Mouse (Mus musculus): ENCODE data around the gene Cpn2. TPM values are rescaled to one million over a fixed set of nuclear protein-coding genes. Genes with fewer than 3 reads are reported as not detected.
A peak's percentile ranks its signal among the peaks of the same experiment; 100 is the strongest.

Cpn2 gene
- polyA plus RNA-seq, 1 experiment from 2014 or later = not detected

DNA sequence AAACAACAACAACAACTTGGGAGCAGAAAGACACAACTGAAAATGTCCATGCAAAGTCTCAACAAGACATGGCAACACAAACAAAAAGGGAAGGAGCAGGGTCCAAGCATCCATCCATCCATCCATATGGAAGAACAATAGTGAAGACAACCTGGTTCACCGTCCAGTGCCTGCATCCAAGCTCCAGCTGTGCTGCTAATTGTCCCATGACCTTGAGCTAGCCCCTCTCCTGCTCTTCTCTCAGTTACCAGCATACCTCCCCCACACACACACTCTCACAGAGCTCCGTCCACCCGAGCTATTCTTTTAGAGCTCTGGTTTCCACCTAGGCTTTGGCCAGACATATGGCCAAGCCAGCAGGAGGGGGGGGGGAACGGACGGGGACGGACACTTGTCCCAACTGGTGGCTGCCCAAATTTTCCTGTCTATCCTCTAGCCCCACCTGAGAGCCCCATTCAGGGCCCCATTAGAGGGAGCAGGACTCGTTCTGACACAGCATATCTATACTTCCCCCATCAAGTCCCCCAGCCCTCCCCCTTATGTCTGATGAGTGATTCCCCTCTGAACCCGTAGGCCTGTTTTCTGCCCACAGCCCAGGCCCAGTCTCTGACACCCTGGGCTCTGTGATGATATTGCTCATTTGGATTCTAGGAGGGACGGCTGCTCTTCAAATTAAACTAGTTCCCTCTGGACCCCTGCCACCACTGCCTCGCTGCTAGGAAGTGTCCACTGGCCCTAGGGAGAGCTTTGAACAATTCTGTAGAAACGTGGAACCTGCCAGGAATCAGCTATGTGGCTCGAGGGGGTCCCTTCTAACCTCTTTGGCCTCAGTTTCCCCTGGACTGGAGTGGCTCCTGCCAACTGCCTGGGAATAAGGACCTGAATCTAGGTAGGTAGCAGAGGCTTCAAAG, 32.4 kb downstream of the Cpn2 start:
- no peaks in the 10 kb centered on the region for H3K36me3 ChIP-seq (ENCODE audit: control insufficient read depth, insufficient read depth)
- no peak overlapping the region for H3K27ac ChIP-seq (ENCODE audit: low read length)
- peaks cover 23% of the 10 kb centered on the region for H3K4me1 ChIP-seq (replicated peaks; ENCODE audit: control insufficient read depth, insufficient read depth, low read length)
- WGBS = 57% methylated on average over 12 of the region's 12 CpGs
- H3K27me3 ChIP-seq (replicated peaks; ENCODE audit: control insufficient read depth, insufficient read depth, low read length) = peaks cover 5% of the 10 kb centered on the region; the same call in 1 of the 2 replicates
- H3K4me3 ChIP-seq (replicated peaks; ENCODE audit: low read length) = no peak overlapping the region
- no peak for ATAC-seq
- no peaks in the 10 kb centered on the region for H3K9me3 ChIP-seq (ENCODE audit: control insufficient read depth, low read length)
- H3K4me2 ChIP-seq (ENCODE audit: low read length) = no peak overlapping the region
- no peak overlapping the region for H3K9ac ChIP-seq (replicated peaks; ENCODE audit: low read depth, low read length)

DNA sequence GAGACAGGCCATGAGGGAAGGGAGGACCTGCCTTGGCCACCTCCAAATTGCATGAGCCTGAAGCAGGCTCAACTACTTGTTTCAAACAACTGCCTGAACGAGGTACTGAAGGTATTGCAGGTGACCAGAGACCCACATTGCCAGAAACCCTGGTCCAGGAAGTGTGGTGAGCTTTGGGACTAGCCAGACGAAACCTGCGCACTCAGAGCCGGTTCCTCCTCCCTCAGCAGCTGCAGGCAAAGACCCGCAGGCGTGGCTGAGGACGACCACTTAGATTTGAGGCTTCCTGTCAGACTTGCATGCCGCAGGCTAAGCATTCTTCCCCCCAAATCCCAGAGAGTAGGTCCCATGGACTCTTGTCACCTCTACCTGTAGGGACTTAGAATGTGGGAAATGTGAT, 33.2 kb downstream of the Cpn2 start:
- Histone ChIP-seq H3K4me3 (replicated peaks; ENCODE audit: low read length) (no peak overlapping the region), H3K4me2 (ENCODE audit: low read length) (no peak overlapping the region), H3K9ac (replicated peaks; ENCODE audit: low read depth, low read length) (no peak overlapping the region), H3K27ac (ENCODE audit: low read length) (no peak overlapping the region), H3K9me3 (ENCODE audit: control insufficient read depth, low read length) (no peaks in the 10 kb centered on the region), H3K4me1 (replicated peaks; ENCODE audit: control insufficient read depth, insufficient read depth, low read length) (peaks cover 23% of the 10 kb centered on the region), H3K27me3 (replicated peaks; ENCODE audit: control insufficient read depth, insufficient read depth, low read length) (peaks cover 5% of the 10 kb centered on the region; the same call in 1 of the 2 replicates), H3K36me3 (ENCODE audit: control insufficient read depth, insufficient read depth) (no peaks in the 10 kb centered on the region)
- 50% methylated on average over 8 of the region's 8 CpGs for WGBS
- ATAC-seq = no peak

DNA sequence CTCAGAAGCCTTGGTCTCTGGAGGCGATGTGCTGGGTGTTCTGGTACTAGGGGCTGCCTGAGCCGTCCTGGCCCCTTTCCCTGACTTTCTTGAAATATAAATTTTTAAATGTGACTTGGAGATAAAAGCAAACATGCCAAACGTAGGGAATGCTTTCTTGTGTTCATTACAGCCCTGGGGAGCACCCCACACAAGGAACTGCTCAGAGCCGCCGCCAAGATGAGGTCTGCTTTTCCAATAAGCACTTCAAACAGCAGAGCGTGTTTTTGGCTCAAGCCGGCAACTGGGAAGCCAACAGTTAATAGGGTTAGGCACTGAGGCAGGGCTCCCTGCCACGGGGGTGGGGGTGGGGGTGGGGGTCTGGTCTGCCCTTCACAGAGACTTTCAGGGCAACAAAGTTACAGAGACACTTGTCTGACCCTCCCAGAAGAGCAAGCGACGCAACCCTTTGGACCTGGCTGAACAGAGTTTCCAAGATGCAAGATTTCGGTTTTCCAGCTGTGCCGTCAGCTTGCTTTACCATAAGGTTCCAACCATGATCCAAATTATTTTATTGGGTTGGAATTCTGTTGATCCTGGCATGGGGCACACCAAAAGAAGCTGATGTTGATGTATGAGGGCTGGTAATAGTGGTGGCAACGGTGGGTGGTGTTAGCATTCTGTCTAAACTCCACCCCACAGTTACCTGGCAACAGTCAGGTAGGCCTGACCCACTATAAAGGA, 35.3 kb downstream of the Cpn2 start:
- Histone ChIP-seq H3K4me2 (ENCODE audit: low read length) (no peak overlapping the region), H3K36me3 (ENCODE audit: control insufficient read depth, insufficient read depth) (no peaks in the 10 kb centered on the region), H3K27ac (ENCODE audit: low read length) (no peak overlapping the region; the same call in 1 of the 2 replicates), H3K4me3 (replicated peaks; ENCODE audit: low read length) (no peak overlapping the region), H3K27me3 (replicated peaks; ENCODE audit: control insufficient read depth, insufficient read depth, low read length) (peaks cover 5% of the 10 kb centered on the region; the same call in 1 of the 2 replicates), H3K9me3 (ENCODE audit: control insufficient read depth, low read length) (no peaks in the 10 kb centered on the region), H3K9ac (replicated peaks; ENCODE audit: low read depth, low read length) (no peak overlapping the region), H3K4me1 (replicated peaks; ENCODE audit: control insufficient read depth, insufficient read depth, low read length) (peaks cover 22% of the 10 kb centered on the region)
- 23% methylated on average over 13 of the region's 13 CpGs for WGBS
- peak; percentile 55 for ATAC-seq

DNA sequence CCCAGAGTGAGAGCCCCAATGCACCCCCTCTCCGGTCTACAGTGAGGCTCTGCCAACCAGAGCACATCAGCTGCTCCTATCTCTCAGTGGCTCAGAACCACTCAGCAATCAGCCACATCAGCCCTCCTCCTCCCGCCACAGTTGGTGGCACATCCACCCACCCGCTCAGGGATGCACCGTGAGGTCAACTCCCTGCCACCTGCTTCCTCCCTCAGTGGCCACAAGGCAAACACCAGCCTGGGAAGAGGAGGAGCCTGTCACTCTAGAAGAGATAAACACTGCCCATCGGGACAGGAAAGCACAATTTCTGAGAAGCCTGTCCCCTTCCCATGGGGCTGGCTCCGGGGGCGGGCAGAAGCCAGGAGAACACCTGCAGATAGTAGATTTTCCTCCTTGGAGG, 39.9 kb downstream of the Cpn2 start:
- Histone ChIP-seq H3K27me3 (replicated peaks; ENCODE audit: control insufficient read depth, insufficient read depth, low read length) (no peaks in the 10 kb centered on the region), H3K9ac (replicated peaks; ENCODE audit: low read depth, low read length) (no peak overlapping the region), H3K27ac (ENCODE audit: low read length) (no peak overlapping the region), H3K36me3 (ENCODE audit: control insufficient read depth, insufficient read depth) (no peaks in the 10 kb centered on the region), H3K4me1 (replicated peaks; ENCODE audit: control insufficient read depth, insufficient read depth, low read length) (peaks cover 5% of the 10 kb centered on the region), H3K9me3 (ENCODE audit: control insufficient read depth, low read length) (no peaks in the 10 kb centered on the region), H3K4me2 (ENCODE audit: low read length) (no peak overlapping the region), H3K4me3 (replicated peaks; ENCODE audit: low read length) (no peak overlapping the region)
- WGBS = 74% methylated on average over 7 of the region's 7 CpGs
- ATAC-seq = no peak

DNA sequence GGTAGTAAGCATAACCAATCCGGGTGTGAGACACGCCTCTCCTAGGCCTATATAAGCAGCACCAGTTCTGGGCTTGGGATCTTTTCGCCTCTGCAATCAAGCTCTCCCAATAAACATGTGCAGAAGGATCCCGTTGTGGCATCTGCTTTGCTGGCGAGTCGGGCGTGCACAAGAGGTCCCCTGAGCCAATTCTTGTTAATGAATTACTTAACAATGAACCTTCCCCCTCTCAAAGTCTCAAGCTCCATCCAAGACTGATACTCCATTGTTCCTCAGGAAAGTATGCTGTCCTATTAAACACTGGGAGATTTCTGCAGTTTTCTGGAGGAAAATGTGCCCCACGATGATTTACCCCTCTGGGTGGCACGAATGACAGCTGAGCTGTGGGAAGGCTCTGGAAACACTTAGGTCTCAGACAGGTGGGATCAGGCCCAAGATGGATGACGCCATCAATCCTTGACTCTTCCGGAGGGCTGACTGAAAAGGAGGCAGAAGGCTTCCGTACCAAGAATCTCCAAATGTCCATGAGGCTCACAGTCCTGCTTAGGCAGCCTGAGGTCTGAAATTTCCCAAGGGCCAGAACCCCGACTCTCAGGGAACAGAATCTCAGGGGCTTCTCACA, 46.0 kb downstream of the Cpn2 start:
- Histone ChIP-seq H3K27ac (ENCODE audit: low read length) (no peak overlapping the region), H3K27me3 (replicated peaks; ENCODE audit: control insufficient read depth, insufficient read depth, low read length) (no peaks in the 10 kb centered on the region), H3K9ac (replicated peaks; ENCODE audit: low read depth, low read length) (no peak overlapping the region), H3K9me3 (ENCODE audit: control insufficient read depth, low read length) (no peaks in the 10 kb centered on the region), H3K4me2 (ENCODE audit: low read length) (no peak overlapping the region), H3K4me3 (replicated peaks; ENCODE audit: low read length) (no peak overlapping the region), H3K4me1 (replicated peaks; ENCODE audit: control insufficient read depth, insufficient read depth, low read length) (no peaks in the 10 kb centered on the region), H3K36me3 (ENCODE audit: control insufficient read depth, insufficient read depth) (no peaks in the 10 kb centered on the region)
- no peak for ATAC-seq
- WGBS = 74% methylated on average over 13 of the region's 13 CpGs

DNA sequence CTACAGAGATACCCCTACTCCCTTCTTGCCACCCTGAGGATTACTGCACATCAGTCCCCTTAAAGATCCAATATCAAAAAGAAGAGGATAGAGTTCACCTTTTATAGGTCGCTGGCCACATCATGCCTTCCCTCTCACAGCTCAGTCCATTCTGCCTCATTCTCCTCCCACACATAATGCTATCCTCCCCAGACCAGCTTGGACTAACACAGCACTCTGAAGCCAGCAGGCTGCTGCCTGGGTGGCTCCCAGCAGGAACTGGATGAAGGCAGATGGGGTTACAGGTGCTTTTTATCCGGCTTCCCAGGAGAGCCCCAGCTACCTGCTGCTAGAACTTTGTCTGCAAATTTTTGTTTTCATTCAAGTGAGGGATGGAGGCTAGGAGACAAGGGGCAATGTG, 51.5 kb downstream of the Cpn2 start:
- H3K9me3 ChIP-seq (ENCODE audit: control insufficient read depth, low read length) = no peaks in the 10 kb centered on the region
- H3K4me2 ChIP-seq (ENCODE audit: low read length) = no peak overlapping the region
- no peaks in the 10 kb centered on the region for H3K36me3 ChIP-seq (ENCODE audit: control insufficient read depth, insufficient read depth)
- H3K27me3 ChIP-seq (replicated peaks; ENCODE audit: control insufficient read depth, insufficient read depth, low read length) = no peaks in the 10 kb centered on the region; the same call in 1 of the 2 replicates
- no peak overlapping the region for H3K27ac ChIP-seq (ENCODE audit: low read length)
- no peaks in the 10 kb centered on the region for H3K4me1 ChIP-seq (replicated peaks; ENCODE audit: control insufficient read depth, insufficient read depth, low read length)
- H3K4me3 ChIP-seq (replicated peaks; ENCODE audit: low read length) = no peak overlapping the region
- no peak overlapping the region for H3K9ac ChIP-seq (replicated peaks; ENCODE audit: low read depth, low read length)
- 13% methylated on average over 2 of the region's 2 CpGs for WGBS
- no peak for ATAC-seq

DNA sequence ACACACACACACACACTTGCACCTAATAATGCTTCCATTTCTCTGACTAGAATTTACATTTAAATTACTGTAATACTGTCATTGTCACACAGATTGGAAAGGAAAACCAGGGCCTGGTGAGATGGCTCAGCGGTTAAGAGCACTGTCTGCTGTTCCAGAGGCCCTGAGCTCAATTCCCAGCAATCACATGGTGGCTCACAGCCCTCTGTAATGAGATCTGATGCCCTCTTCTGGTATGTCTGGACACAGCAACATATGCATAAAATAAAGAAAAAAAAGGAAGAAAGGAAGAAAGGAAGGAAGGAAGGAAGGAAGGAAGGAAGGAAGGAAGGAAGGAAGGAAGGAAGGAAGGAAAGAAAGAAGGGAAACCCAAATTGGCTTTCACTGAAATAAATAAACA, 53.7 kb downstream of the Cpn2 start:
- whole genome bisulfite sequencing = 62% methylated on average over 1 of the region's 1 CpGs
- Histone ChIP-seq H3K4me2 (ENCODE audit: low read length) (no peak overlapping the region), H3K36me3 (ENCODE audit: control insufficient read depth, insufficient read depth) (no peaks in the 10 kb centered on the region), H3K4me3 (replicated peaks; ENCODE audit: low read length) (no peak overlapping the region), H3K4me1 (replicated peaks; ENCODE audit: control insufficient read depth, insufficient read depth, low read length) (no peaks in the 10 kb centered on the region), H3K27ac (ENCODE audit: low read length) (no peak overlapping the region), H3K9ac (replicated peaks; ENCODE audit: low read depth, low read length) (no peak overlapping the region), H3K9me3 (ENCODE audit: control insufficient read depth, low read length) (no peaks in the 10 kb centered on the region), H3K27me3 (replicated peaks; ENCODE audit: control insufficient read depth, insufficient read depth, low read length) (no peaks in the 10 kb centered on the region; the same call in 1 of the 2 replicates)
- ATAC-seq = no peak

DNA sequence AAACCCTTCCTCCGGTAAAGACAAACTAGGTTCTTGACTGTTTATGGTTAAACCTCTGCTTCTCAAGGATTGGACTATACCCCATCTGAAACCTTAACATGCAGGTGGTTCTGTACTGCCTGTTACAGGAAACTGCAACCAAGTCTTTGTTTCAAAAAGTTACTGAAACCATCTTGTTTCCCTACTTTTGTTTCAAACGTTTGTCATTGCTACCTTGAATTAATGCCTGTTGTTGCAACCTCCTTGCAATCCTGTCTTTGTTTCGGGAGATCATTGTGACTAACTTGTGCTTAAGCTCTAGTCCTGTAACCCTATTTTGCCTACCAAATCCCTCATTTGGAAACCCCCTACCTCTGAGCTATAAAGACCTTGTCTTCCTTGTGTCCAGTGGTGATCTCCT, 55.3 kb downstream of the Cpn2 start:
- Histone ChIP-seq H3K4me2 (ENCODE audit: low read length) (no peak overlapping the region), H3K27me3 (replicated peaks; ENCODE audit: control insufficient read depth, insufficient read depth, low read length) (no peaks in the 10 kb centered on the region; the same call in 1 of the 2 replicates), H3K9me3 (ENCODE audit: control insufficient read depth, low read length) (no peaks in the 10 kb centered on the region), H3K4me1 (replicated peaks; ENCODE audit: control insufficient read depth, insufficient read depth, low read length) (no peaks in the 10 kb centered on the region), H3K36me3 (ENCODE audit: control insufficient read depth, insufficient read depth) (no peaks in the 10 kb centered on the region), H3K9ac (replicated peaks; ENCODE audit: low read depth, low read length) (no peak overlapping the region), H3K27ac (ENCODE audit: low read length) (no peak overlapping the region), H3K4me3 (replicated peaks; ENCODE audit: low read length) (no peak overlapping the region)
- no peak for ATAC-seq
- 47% methylated on average over 3 of the region's 3 CpGs for WGBS

DNA sequence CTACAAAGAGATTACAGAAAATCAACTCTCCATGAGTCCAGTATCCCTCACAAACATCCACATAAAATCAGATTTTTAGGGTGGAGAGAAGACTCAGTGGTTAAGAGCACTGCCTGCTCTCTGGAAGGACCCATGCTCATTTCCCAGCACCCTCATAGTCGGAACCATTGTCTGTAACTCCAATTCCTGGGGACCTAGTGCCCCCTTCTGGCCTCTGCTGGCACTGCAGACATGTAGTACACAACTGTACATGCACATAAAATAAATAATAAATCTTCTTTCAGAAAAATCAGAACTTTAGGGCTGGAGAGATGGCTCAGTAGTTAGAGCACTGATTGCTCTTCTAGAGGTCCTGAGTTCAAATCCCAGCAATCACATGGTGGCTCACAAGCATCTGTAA, 58.0 kb downstream of the Cpn2 start:
- Histone ChIP-seq H3K4me1 (replicated peaks; ENCODE audit: control insufficient read depth, insufficient read depth, low read length) (peaks cover 4% of the 10 kb centered on the region), H3K27me3 (replicated peaks; ENCODE audit: control insufficient read depth, insufficient read depth, low read length) (no peaks in the 10 kb centered on the region), H3K9me3 (ENCODE audit: control insufficient read depth, low read length) (no peaks in the 10 kb centered on the region), H3K4me2 (ENCODE audit: low read length) (no peak overlapping the region), H3K4me3 (replicated peaks; ENCODE audit: low read length) (no peak overlapping the region), H3K36me3 (ENCODE audit: control insufficient read depth, insufficient read depth) (no peaks in the 10 kb centered on the region), H3K27ac (ENCODE audit: low read length) (no peak overlapping the region), H3K9ac (replicated peaks; ENCODE audit: low read depth, low read length) (no peak overlapping the region)
- WGBS = 88% methylated on average over 1 of the region's 1 CpGs
- ATAC-seq = no peak
